Mouse (Mus musculus): ENCODE results near the gene Plaur.
"Not testable (repeated sequence)": the region's sequence is repeated elsewhere in the genome, so short reads cannot be mapped to it uniquely, and the experiment has no call there.

Plaur gene

GRCm38 (mm10) chr7:24476856-24477255 lies 14.6 kb downstream of the Plaur start:
- DNase-seq (ENCODE audit: low spot score in 2 of 2), result no peak

DNA sequence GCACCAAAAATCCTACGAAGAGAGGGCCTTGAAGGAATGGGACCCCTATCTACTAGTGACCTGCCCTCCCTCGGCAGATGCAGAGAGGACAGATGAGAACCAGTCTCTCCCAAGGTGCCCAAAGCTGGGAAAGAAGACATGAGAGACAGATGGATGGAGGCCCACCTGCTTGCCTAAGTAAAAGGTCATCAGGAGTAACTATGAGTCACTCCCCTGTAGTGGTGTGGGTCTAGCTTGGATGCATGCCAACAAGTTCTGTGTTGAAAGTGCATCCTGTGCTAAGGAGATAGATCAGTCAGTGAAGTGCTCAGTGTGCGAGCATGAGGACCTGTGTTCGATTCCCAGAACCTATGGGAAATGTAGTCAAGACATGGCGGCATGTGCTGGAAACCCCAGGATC lies 16.6 kb downstream of the Plaur start:
- no peak for DNase-seq (ENCODE audit: low spot score in 2 of 2)

- DNase-seq (ENCODE audit: low spot score in 2 of 2), result no peak
These were observed 17.4 kb downstream of the Plaur start for GRCm38 (mm10) chr7:24479685-24480084.

DNA sequence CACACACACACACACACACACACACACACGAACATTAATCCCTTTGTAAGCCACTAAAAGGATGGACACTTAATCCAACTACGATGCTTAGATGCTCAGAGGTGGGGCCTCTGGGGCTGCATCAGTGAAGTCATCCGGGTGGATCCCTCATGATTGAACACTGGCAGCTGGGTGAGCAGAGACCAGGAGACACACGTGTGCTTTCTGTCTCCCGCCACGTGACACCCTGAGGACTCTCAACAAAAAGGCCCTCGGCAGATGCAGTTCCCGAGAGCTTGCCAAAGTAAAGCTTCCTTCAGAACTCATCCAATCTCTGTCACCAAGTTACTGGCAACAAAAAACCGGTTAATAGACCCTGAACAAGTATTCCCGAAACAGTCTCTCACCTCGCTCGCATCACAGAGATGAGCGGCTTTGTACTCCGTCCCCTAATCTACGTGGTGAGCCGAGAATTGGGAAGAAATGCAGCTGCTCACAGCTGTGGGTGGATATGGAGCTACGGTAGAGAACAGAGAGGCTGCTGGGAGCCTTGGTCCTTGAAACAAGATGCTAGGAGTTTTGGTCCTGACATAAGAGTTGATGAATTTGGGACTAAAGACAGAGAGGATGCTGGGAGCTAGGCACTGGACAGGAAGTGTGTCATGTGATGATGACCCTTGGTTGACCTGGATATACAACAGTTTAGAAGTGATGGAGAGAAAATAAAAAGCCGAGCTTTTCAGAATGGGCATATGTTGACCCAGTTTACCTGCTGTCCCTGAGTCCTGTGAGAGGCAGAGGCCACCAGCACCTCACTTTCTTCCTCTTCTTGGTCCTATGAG lies 18.0 kb downstream of the Plaur start:
- no peak for DNase-seq (ENCODE audit: low spot score in 2 of 2)

DNA sequence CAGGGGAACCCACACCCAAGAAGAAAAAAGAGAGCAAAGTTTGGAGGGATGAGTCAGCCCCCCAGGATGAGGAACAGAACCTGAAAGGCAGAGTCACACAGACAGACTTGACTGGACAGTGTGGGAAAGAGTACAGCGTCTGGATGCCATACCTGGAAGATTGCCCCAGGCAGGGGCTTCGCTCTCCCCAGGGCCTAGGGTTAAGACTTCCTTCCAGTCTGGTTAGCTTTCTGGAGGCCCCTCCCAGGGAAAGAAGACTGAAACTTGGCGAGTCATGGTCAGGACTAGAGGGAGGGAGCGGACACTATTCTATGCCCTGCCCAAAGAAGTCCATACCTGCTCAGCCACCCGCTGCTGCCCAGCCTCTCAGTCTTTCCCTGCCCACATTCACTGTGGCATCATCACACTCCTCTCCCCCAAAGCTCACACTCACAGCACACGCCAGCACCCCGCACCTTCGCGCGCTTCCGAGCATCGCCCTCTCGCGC lies 18.7 kb downstream of the Plaur start:
- DNase-seq (ENCODE audit: low spot score in 2 of 2), result no peak

GRCm38 (mm10) chr7:24481474-24482207 lies 19.4 kb downstream of the Plaur start, which contains the start of gene Cadm4:
Gene Cadm4 (plus strand): TSS chr7:24482023.
- peak; percentile 80 to 82 for DNase-seq (ENCODE audit: low spot score in 2 of 2)

- no peak for DNase-seq (ENCODE audit: low spot score in 2 of 2)
These were observed 20.1 kb downstream of the Plaur start for GRCm38 (mm10) chr7:24482208-24483020.

- not testable (repeated sequence) for DNase-seq (ENCODE audit: low spot score in 2 of 2)
These were observed 21.0 kb downstream of the Plaur start for GRCm38 (mm10) chr7:24483291-24483690.

DNA sequence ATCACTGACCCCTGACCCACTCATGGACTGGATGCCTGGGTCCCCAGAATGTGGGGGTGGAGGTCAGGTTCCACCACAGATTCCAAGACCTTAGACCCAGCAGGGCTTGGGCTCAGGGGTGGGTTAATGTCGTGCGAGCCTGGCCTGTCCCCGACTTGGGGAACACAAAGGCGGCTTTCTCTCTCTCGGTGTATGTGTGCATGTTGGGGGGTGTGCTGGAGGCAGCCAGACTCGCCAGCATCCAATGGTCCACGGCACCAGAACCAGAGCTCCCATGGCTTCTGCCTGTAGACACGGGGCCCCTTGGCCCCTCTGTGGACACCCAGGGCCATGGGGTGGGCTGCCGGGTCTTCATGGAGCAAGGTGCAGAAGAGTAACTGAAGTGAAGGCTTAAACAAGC lies 23.2 kb downstream of the Plaur start:
- DNase-seq (ENCODE audit: low spot score in 2 of 2), result no peak

GRCm38 (mm10) chr7:24486654-24487130 lies 24.4 kb downstream of the Plaur start:
- DNase-seq (ENCODE audit: low spot score in 2 of 2), result no peak

GRCm38 (mm10) chr7:24487403-24487802 lies 25.1 kb downstream of the Plaur start:
- DNase-seq (ENCODE audit: low spot score in 2 of 2), result no peak

DNA sequence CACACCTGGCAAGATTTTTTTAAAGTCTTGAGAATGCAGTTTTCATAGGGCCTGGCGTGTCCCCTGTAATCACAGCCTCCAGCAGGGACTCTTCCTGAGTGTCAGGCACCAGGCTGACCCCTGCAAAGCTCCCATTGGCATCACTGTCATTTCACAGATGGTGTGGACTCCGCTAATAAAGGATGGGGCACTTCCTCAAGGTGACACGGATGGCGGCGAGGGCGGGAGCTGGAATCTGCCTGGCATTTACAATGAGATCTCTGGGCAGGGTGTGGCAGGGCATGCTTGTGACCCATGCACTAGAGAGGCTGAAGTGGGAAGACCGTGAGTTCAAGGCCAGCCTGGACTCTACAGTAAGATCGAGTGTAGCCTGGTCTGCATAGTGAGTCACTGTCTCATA lies 26.0 kb downstream of the Plaur start:
- no peak for DNase-seq (ENCODE audit: low spot score in 2 of 2)

GRCm38 (mm10) chr7:24499856-24500577 lies 37.7 kb downstream of the Plaur start:
- no peak for DNase-seq (ENCODE audit: low spot score in 2 of 2)

DNA sequence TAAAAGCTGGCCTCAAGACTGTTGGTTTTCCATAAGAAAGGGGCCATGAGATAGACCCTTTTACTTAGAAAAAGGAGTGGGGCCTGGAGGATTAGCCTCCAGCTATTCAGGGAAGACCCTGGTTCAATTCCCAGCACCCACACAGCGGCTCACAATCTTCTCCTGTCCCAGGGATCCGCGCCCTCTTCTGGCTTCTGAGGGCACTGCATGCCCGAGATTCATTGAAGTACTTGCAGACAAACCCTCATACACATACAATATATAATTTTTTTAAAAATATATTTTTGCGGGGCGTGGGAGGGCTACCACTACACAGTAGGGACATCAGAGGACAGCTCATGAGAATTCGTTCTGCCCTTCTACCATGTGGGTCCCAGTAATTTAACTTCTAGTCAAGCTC lies 38.6 kb downstream of the Plaur start:
- peak in 1 of 2 experiments; percentile 34 for DNase-seq (ENCODE audit: low spot score in 2 of 2)

- peak in 1 of 2 experiments; percentile 40 for DNase-seq (ENCODE audit: low spot score in 2 of 2)
These were observed 39.2 kb downstream of the Plaur start for GRCm38 (mm10) chr7:24501492-24501891.

DNA sequence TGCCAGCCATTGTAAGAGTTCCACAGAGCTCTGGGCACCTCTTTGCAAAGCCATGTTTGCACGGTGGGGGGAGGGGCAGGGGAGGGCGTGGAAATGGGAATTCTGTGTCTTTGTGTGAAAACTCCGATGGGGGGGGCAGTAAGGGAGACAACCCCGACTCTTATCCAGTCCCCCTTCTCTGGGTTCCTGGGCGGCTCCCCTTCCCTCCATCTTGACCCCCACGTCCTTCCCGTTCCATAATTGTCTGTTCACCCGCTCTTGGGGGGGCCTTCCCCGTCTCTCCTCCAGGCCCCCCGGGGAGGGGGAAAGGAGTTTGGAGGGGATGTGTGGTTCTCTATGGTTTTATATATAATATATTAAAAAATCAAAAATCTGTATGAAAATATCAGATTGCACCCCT lies 41.7 kb downstream of the Plaur start:
- no peak for DNase-seq (ENCODE audit: low spot score in 2 of 2)

DNA sequence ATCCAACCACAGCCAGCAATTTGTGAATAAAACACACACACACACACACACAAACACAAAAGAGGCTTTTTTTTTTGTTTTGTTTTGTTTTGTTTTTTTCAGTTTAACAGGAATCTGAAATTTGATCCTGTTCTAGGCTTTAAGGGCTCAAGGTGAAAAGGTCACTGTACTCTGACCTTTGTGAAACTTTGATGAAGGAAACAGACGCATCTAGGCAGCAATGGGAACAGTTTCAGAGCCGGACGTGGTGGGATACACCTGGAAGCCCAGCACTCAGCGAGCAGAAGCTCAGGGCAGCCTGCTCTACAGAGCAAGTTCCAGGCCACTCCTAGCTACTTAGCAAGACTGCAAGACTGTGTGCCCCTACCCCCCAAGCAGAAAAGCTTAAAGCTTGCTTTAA lies 42.6 kb downstream of the Plaur start:
- DNase-seq (ENCODE audit: low spot score in 2 of 2), result no peak

GRCm38 (mm10) chr7:24505447-24506064 lies 43.3 kb downstream of the Plaur start:
- no peak for DNase-seq (ENCODE audit: low spot score in 2 of 2)

- DNase-seq (ENCODE audit: low spot score in 2 of 2), result no peak
These were observed 43.8 kb downstream of the Plaur start for GRCm38 (mm10) chr7:24506065-24506459.

DNA sequence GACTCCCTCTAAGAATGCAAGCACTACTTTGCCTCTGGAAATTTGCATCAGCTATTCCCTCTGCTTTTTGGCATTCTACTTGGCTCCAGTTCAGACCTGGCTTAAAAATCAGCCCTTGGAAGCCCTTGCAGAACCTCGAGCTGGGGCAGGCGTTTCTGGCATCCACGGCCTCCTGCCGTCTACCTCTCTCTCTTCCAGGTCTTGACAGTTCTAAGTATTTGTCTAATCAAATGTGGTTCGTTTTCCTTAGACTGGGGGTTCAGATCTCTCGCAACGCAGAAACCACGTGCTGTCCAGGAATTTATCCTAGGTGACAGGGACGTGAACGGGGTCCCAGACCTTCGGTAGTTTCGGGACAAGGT lies 44.2 kb downstream of the Plaur start:
- no peak for DNase-seq (ENCODE audit: low spot score in 2 of 2)
